Mouse (Mus musculus) ES-Bruce4 (cell line): ENCODE data around the gene Myo1a. TPM values are rescaled to one million over a fixed set of nuclear protein-coding genes. Genes with fewer than 3 reads are reported as not detected.

ENCODE experiments used
- H3K27ac ChIP-seq: 2 replicates; pipeline ENCODE4 v1.5.1; 2012; ENCODE audit warnings: low read length, inconsistent platforms; ENCODE audit not compliant: insufficient read depth
- H3K27me3 ChIP-seq: 2 replicates; pipeline ENCODE4 v1.6.1; 2012; ENCODE audit warnings: mild to moderate bottlenecking, low read length, inconsistent platforms; ENCODE audit not compliant: control insufficient read depth, poor library complexity, insufficient read depth, severe bottlenecking
- H3K36me3 ChIP-seq: 2 replicates; pipeline ENCODE4 v1.6.1; 2012; ENCODE audit warnings: inconsistent platforms, mild to moderate bottlenecking, low read length, moderate library complexity; ENCODE audit not compliant: control insufficient read depth, poor library complexity, insufficient read depth, severe bottlenecking
- H3K4me1 ChIP-seq: one replicate; pipeline ENCODE4 v1.8.1; 2011; ENCODE audit warnings: low read length; ENCODE audit not compliant: control insufficient read depth, insufficient read depth
- H3K4me3 ChIP-seq: 2 replicates; pipeline ENCODE4 v1.5.1; 2011; ENCODE audit warnings: low read depth, mild to moderate bottlenecking, low read length
- H3K9ac ChIP-seq: 2 replicates; pipeline ENCODE4 v1.6.1; 2012; ENCODE audit warnings: low read depth, mild to moderate bottlenecking, inconsistent platforms; ENCODE audit not compliant: poor library complexity, severe bottlenecking
- H3K9me3 ChIP-seq: replicated peaks from 2 replicates; pipeline ENCODE4 v1.6.1; 2012; ENCODE audit warnings: mild to moderate bottlenecking, low read length, inconsistent platforms; ENCODE audit not compliant: control insufficient read depth, poor library complexity, insufficient read depth, severe bottlenecking
- CTCF ChIP-seq: IDR thresholded peaks from one replicate; pipeline ENCODE4 v1.8.1; 2011; ENCODE audit warnings: low read depth, low read length
- EP300 ChIP-seq: IDR thresholded peaks from 2 replicates; pipeline ENCODE4 v1.6.1; 2011; ENCODE audit warnings: low read depth, low read length; ENCODE audit not compliant: insufficient read depth
- POLR2A ChIP-seq: IDR thresholded peaks from one replicate; pipeline ENCODE4 v1.8.1; 2011; ENCODE audit warnings: low read length; ENCODE audit not compliant: insufficient read depth
- polyA plus RNA-seq: library from polyadenylated mRNA; stranded (reverse); fragments of >200 nt; gene quantifications from 2 replicates; pipeline ENCODE4 v1.2.4, GENCODE M21; 2011; ENCODE audit warnings: low read depth; ENCODE audit not compliant: missing spikeins, insufficient read depth, insufficient read length

Myo1a gene
- polyA plus RNA-seq, 1 experiment: 0.34 TPM

DNA sequence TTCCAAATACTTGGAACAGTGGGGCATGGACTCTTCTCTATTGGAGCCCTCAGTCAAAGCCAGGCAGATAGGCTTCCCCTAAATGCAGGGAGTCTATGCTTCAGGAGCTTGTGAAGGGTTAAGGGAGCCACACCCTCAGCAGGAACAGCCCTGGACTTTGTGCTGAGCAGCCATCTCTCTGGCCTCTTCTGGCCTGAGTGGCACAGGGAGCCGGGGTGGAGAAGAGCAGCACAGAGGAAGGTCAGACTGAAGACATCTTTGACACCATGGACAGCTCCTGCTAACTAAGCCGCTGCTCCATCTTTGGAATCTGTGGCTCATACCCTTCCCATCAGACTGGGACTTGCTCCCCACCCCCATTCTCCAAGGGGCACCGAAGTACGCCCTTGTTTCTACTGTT is 1.7 kb upstream of the Myo1a start:
- Histone ChIP-seq H3K4me3 (no peak overlapping the region), H3K27me3 (no peaks in the 10 kb centered on the region), H3K36me3 (peaks cover under 1% of the 10 kb centered on the region), H3K9me3 (no peaks in the 10 kb centered on the region), H3K9ac (no peak overlapping the region), H3K4me1 (no peaks in the 10 kb centered on the region), H3K27ac (no peak overlapping the region)
- no peak for TF ChIP-seq CTCF
- no peak for TF ChIP-seq EP300
- no peak for TF ChIP-seq POLR2A

DNA sequence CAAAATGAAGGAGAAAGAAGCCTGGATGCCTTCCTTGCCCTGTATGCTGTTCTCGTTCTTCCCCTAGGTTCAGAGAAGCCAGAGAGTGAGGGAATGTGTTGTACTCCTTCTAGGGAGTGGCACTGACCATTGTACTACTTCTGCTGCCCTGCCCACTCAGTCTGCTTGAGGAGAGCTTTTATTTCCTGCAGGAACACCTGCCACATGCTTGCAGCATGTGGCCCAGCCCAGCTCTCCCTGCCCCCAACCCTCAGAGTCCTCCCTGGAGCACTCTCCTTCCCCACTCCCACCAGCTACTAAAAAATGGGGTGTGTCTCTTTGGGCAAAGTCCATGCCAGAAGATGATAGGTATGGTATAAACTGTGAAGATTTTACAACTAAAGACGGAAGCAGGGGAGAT is 677 bp upstream of the Myo1a start:
- Histone ChIP-seq H3K9ac (no peak overlapping the region), H3K36me3 (no peaks in the 10 kb centered on the region), H3K27me3 (no peaks in the 10 kb centered on the region), H3K4me1 (no peaks in the 10 kb centered on the region), H3K27ac (no peak overlapping the region), H3K9me3 (no peaks in the 10 kb centered on the region), H3K4me3 (no peak overlapping the region)
- no peak for TF ChIP-seq CTCF
- no peak for TF ChIP-seq EP300
- no peak for TF ChIP-seq POLR2A

DNA sequence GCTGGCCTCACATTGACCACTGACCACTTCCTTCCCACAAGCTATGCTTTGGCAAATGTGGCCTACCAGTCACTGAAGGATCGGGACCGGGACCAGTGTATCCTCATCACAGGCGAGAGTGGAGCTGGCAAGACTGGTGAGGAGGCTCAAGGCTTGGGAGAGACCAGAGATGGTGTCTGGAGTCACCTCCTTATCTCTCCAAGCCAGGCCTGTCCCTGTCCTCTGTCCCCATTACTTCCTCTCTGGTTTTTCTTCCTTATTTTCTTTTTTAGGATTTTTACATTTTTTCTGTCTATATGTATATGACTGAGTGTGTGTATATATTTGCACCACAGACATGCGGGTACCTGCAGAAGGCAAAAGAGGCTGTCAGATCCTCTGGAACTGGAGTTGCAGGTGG is 813 bp downstream of the Myo1a start:
- Histone ChIP-seq H3K27ac (no peak overlapping the region), H3K36me3 (no peaks in the 10 kb centered on the region), H3K27me3 (no peaks in the 10 kb centered on the region), H3K4me1 (no peaks in the 10 kb centered on the region), H3K9me3 (no peaks in the 10 kb centered on the region), H3K4me3 (no peak overlapping the region), H3K9ac (no peak overlapping the region)
- TF ChIP-seq CTCF (no peak), POLR2A (no peak), EP300 (no peak)

DNA sequence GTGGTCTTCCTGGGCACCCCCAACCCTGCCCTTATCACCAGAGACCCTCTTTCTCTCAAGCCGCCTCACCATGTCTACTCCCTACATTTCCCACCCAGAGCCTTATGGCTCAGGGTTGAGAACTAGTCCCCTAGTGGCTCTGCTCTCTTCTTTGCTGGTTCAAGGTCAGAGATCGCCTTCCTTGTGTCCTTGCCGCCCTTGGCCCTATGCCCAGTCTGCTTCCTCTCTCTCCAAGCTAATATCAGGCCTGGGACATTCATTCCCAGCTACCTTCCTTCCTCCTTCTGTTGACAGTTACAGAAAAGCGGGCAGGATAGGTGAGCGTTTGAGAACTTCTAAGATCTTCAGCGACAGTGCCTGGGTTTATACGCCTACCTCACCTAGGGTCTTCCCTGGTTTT is 2.8 kb downstream of the Myo1a start:
- Histone ChIP-seq H3K4me1 (no peaks in the 10 kb centered on the region), H3K27me3 (no peaks in the 10 kb centered on the region), H3K9ac (no peak overlapping the region), H3K4me3 (no peak overlapping the region), H3K9me3 (no peaks in the 10 kb centered on the region), H3K36me3 (no peaks in the 10 kb centered on the region), H3K27ac (no peak overlapping the region)
- TF ChIP-seq POLR2A (no peak), CTCF (no peak), EP300 (no peak)

DNA sequence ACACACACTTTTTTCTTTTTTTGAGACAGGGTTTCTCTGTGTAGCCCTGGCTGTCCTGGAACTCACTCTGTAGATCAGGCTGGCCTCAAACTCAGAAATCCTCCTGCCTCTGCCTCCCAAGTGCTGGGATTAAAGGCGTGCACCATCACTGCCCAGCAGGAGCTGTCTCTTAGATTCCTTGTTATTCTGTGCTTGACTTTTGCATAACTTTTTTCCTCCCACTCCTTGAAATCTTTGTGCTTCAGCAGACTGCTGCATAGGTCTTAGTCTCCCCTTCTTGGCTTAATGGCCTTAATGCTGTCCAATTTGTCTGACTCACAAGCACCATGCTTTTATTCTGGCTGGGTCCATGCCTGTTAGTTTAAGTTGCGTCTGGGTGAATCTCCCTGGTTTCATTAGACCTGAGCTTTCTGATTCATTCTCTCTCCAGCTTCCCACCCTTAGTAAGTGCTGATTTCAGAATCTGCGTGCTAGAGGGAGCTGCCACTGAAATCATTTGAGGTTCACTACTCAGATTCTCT is 3.9 kb downstream of the Myo1a start:
- no peak for TF ChIP-seq POLR2A
- TF ChIP-seq EP300: no peak
- TF ChIP-seq CTCF: no peak
- no peaks in the 10 kb centered on the region for H3K4me1 ChIP-seq
- no peaks in the 10 kb centered on the region for H3K27me3 ChIP-seq
- no peak overlapping the region for H3K27ac ChIP-seq
- H3K9ac ChIP-seq: no peak overlapping the region
- no peaks in the 10 kb centered on the region for H3K36me3 ChIP-seq
- H3K4me3 ChIP-seq: no peak overlapping the region
- H3K9me3 ChIP-seq: no peaks in the 10 kb centered on the region

DNA sequence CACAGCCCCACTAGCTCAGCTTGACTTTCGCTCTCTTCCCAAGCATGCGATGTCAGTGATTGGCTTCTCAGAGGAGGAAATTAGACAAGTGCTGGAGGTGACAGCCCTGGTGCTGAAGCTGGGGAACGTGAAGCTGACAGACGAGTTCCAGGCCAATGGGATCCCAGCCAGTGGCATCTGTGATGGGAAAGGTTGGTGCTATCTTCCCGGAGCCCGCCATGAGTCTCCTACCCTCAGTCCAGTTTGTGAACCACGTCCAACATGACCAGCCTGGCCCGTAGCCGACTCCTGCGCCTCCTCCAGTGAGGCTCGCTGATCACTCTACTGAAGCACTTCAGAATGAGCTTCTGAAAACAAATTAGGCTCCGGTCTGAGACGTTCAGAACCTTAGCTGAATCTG is 5.4 kb downstream of the Myo1a start:
- H3K4me3 ChIP-seq: no peak overlapping the region
- H3K9me3 ChIP-seq: no peaks in the 10 kb centered on the region
- H3K4me1 ChIP-seq: no peaks in the 10 kb centered on the region
- H3K27ac ChIP-seq: no peak overlapping the region
- H3K9ac ChIP-seq: no peak overlapping the region
- H3K27me3 ChIP-seq: no peaks in the 10 kb centered on the region
- no peaks in the 10 kb centered on the region for H3K36me3 ChIP-seq
- TF ChIP-seq CTCF (no peak), EP300 (no peak), POLR2A (no peak)
